Mouse (Mus musculus) liver, embryonic 11.5 days (tissue): Measurements from ENCODE around the gene Nepro. TPM values are rescaled to one million over a fixed set of nuclear protein-coding genes. Genes with fewer than 3 reads are reported as not detected.

Experiments
- ATAC-seq: fragments of 200-750 bp; cut with Nextera tagmentation; replicated peaks from 2 replicates; pipeline ENCODE4 v1.8.0; 2017; ENCODE audit warnings: moderate number of reproducible peaks, mild to moderate bottlenecking, moderate TSS enrichment, moderate library complexity; ENCODE audit not compliant: low FRiP score
- DNase-seq: peaks from one replicate; pipeline ENCODE4 v3.0.0-alpha.2; 2017; ENCODE audit warnings: low spot score
- H3K27ac ChIP-seq: fragments of 300-500 bp; sonication (generic); 2 replicates; pipeline ENCODE4 v1.5.1; 2014; ENCODE audit warnings: mild to moderate bottlenecking, low read depth, low read length, control low read depth
- H3K27me3 ChIP-seq: fragments of 300-500 bp; sonication (generic); replicated peaks from 2 replicates; pipeline ENCODE4 v1.6.1; 2014; ENCODE audit warnings: low read length, mixed read lengths; ENCODE audit not compliant: control insufficient read depth, insufficient read depth
- H3K36me3 ChIP-seq: fragments of 300-500 bp; sonication (generic); 2 replicates; pipeline ENCODE4 v1.6.1; 2014; ENCODE audit warnings: mild to moderate bottlenecking, low read length, moderate library complexity, mixed read lengths; ENCODE audit not compliant: control insufficient read depth, insufficient read depth
- H3K4me1 ChIP-seq: fragments of 300-500 bp; sonication (generic); replicated peaks from 2 replicates; pipeline ENCODE4 v1.6.1; 2014; ENCODE audit warnings: low read length, mixed read lengths; ENCODE audit not compliant: control insufficient read depth, insufficient read depth
- H3K4me2 ChIP-seq: fragments of 300-500 bp; sonication (generic); 2 replicates; pipeline ENCODE4 v1.6.1; 2014; ENCODE audit warnings: mild to moderate bottlenecking, control low read depth, moderate library complexity
- H3K4me3 ChIP-seq: fragments of 300-500 bp; sonication (generic); 2 replicates; pipeline ENCODE4 v1.5.1; 2014; ENCODE audit warnings: low read depth, low read length, control low read depth
- H3K9ac ChIP-seq: fragments of 300-500 bp; sonication (generic); 2 replicates; pipeline ENCODE4 v1.6.1; 2014; ENCODE audit warnings: low read depth, low read length, control low read depth
- H3K9me3 ChIP-seq: fragments of 300-500 bp; sonication (generic); 2 replicates; pipeline ENCODE4 v1.6.1; 2016; ENCODE audit warnings: low read length, inconsistent platforms, mixed read lengths; ENCODE audit not compliant: control insufficient read depth
- WGBS: fragments of 180-500 bp; shearing (Covaris S2); extraction: QIAGEN DNeasy Blood & Tissue Kit; methylation state at CpG from one replicate; pipeline ENCODE4 v1.1.7; 2014; 5-methylcytosine and 5-hydroxymethylcytosine counted together
- polyA plus RNA-seq: library from polyadenylated mRNA; unstranded; fragments of >200 nt; fragmentation: Nextera tagmentation; extraction: Ambion mirVana; gene quantifications from 2 replicates; pipeline ENCODE4 v1.2.1, GENCODE M21; 2014

Nepro gene
- polyA plus RNA-seq, 1 experiment from 2014 or later = 10.1 TPM

- Histone ChIP-seq H3K4me2 (no peak overlapping the region), H3K4me1 (no peaks in the 10 kb centered on the region), H3K27me3 (no peaks in the 10 kb centered on the region), H3K36me3 (no peaks in the 10 kb centered on the region), H3K27ac (no peak overlapping the region), H3K9ac (no peak overlapping the region), H3K9me3 (no peaks in the 10 kb centered on the region), H3K4me3 (no peak overlapping the region)
- DNase-seq (no peak), ATAC-seq (no peak)
- WGBS = 49% methylated on average over 12 of the region's 12 CpGs
Observed at GRCm38 (mm10) chr16:44695859-44696620, 28.1 kb upstream of the Nepro start.

GRCm38 (mm10) chr16:44697473-44698205 is 26.5 kb upstream of the Nepro start:
- no peak overlapping the region for H3K4me3 ChIP-seq
- WGBS = 82% methylated on average over 5 of the region's 5 CpGs
- H3K4me1 ChIP-seq = no peaks in the 10 kb centered on the region
- H3K27ac ChIP-seq = no peak overlapping the region
- H3K4me2 ChIP-seq = no peak overlapping the region
- H3K27me3 ChIP-seq = no peaks in the 10 kb centered on the region
- H3K9me3 ChIP-seq = no peaks in the 10 kb centered on the region
- DNase-seq (no peak), ATAC-seq (no peak)
- H3K36me3 ChIP-seq = no peaks in the 10 kb centered on the region
- no peak overlapping the region for H3K9ac ChIP-seq

- no peak for DNase-seq
- 81% methylated on average over 3 of the region's 3 CpGs for WGBS
Observed at GRCm38 (mm10) chr16:44701155-44701554, 22.9 kb upstream of the Nepro start.

GRCm38 (mm10) chr16:44702272-44702671 is 21.8 kb upstream of the Nepro start:
- ATAC-seq (no peak), DNase-seq (no peak)
- no peak overlapping the region for H3K27ac ChIP-seq
- no peaks in the 10 kb centered on the region for H3K9me3 ChIP-seq
- no peak overlapping the region for H3K4me3 ChIP-seq
- H3K27me3 ChIP-seq = no peaks in the 10 kb centered on the region
- H3K9ac ChIP-seq = no peak overlapping the region
- WGBS = 41% methylated on average over 5 of the region's 5 CpGs
- no peaks in the 10 kb centered on the region for H3K4me1 ChIP-seq
- H3K36me3 ChIP-seq = no peaks in the 10 kb centered on the region
- no peak overlapping the region for H3K4me2 ChIP-seq

More at GRCm38 (mm10) chr16:44701155-44701554, 22.9 kb upstream of the Nepro start:
- H3K36me3 ChIP-seq = no peaks in the 10 kb centered on the region
- ATAC-seq = no peak
- H3K4me3 ChIP-seq = no peak overlapping the region
- H3K4me1 ChIP-seq = no peaks in the 10 kb centered on the region
- no peaks in the 10 kb centered on the region for H3K27me3 ChIP-seq
- no peaks in the 10 kb centered on the region for H3K9me3 ChIP-seq
- no peak overlapping the region for H3K9ac ChIP-seq
- H3K27ac ChIP-seq = no peak overlapping the region
- H3K4me2 ChIP-seq = no peak overlapping the region

- H3K9ac ChIP-seq = no peak overlapping the region
- WGBS = 60% methylated on average over 4 of the region's 4 CpGs
- ATAC-seq (no peak), DNase-seq (no peak)
- H3K9me3 ChIP-seq = no peaks in the 10 kb centered on the region
- H3K4me1 ChIP-seq = no peaks in the 10 kb centered on the region
- no peaks in the 10 kb centered on the region for H3K36me3 ChIP-seq
- H3K27ac ChIP-seq = no peak overlapping the region
- no peaks in the 10 kb centered on the region for H3K27me3 ChIP-seq
- H3K4me2 ChIP-seq = no peak overlapping the region
- H3K4me3 ChIP-seq = no peak overlapping the region
Observed at GRCm38 (mm10) chr16:44703458-44703857, 20.6 kb upstream of the Nepro start.

- Histone ChIP-seq H3K27ac (no peak overlapping the region), H3K4me3 (no peak overlapping the region), H3K4me1 (no peaks in the 10 kb centered on the region), H3K27me3 (no peaks in the 10 kb centered on the region), H3K36me3 (peaks cover 3% of the 10 kb centered on the region; the same call in 1 of the 2 replicates), H3K4me2 (no peak overlapping the region), H3K9me3 (no peaks in the 10 kb centered on the region), H3K9ac (no peak overlapping the region)
- ATAC-seq (no peak), DNase-seq (no peak)
- WGBS = 48% methylated on average over 10 of the region's 10 CpGs
Observed at GRCm38 (mm10) chr16:44716305-44717140, 7.6 kb upstream of the Nepro start.

- H3K27me3 ChIP-seq = no peaks in the 10 kb centered on the region
- DNase-seq (no peak), ATAC-seq (no peak; the same call in 1 of the 2 replicates)
- H3K4me3 ChIP-seq = no peak overlapping the region
- H3K4me1 ChIP-seq = no peaks in the 10 kb centered on the region
- peaks cover 3% of the 10 kb centered on the region; the same call in 1 of the 2 replicates for H3K36me3 ChIP-seq
- WGBS = 63% methylated on average over 2 of the region's 2 CpGs
- no peak overlapping the region for H3K9ac ChIP-seq
- H3K9me3 ChIP-seq = no peaks in the 10 kb centered on the region
- H3K4me2 ChIP-seq = no peak overlapping the region
- no peak overlapping the region for H3K27ac ChIP-seq
Observed at GRCm38 (mm10) chr16:44717141-44717634, 6.9 kb upstream of the Nepro start.

- 72% methylated on average over 2 of the region's 2 CpGs for WGBS
- ATAC-seq = no peak
- Histone ChIP-seq H3K4me2 (no peak overlapping the region), H3K4me3 (no peak overlapping the region), H3K9ac (no peak overlapping the region), H3K4me1 (peaks cover 2% of the 10 kb centered on the region; the same call in 1 of the 2 replicates), H3K27ac (no peak overlapping the region), H3K9me3 (no peaks in the 10 kb centered on the region), H3K36me3 (peaks cover 3% of the 10 kb centered on the region; the same call in 1 of the 2 replicates), H3K27me3 (no peaks in the 10 kb centered on the region)
- no peak for DNase-seq
Observed at GRCm38 (mm10) chr16:44717838-44718237, 6.3 kb upstream of the Nepro start.
